Comparison of ENCODE assay signal across 9 mouse cellular contexts in the genomic region with DNA sequence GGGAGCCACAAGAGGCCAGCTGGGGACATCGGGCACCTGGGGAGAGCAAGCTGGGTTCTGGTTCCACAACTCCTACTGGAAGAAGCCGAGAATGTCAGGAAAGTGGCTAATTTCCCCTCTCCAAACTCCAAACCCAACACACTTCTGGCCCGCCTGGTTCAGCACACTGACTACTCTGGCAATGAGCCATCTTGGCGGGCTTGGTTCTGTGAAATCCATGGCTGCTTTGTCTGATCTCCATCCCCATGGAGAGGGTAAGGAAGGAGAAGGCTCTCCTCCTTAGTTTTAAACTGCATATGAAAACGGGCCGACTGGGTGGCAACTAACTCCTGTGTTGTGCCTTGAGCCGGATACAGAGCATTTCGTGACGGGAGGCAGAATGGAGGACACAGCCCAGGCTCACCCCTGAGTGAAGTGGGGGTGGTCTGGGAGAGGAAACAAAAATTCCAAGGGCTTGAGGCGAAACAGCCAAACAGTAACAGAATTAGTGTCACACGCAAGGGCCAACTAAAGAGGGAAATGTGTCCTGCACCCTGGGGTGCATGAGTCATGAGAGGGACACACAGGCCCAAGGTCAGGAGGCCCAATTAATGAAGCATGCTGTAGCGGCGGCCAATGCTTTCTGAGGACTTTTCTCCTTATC. TPM values are rescaled to one million over a fixed set of nuclear protein-coding genes. Genes with fewer than 3 reads are reported as not detected.
DNase-seq lines count a peak whose midpoint lies in the region; ATAC-seq lines count a peak whose summit lies in the region.
"Had no signal": no experiment of that assay in that cellular context is flagged by ENCODE, and none has a peak within 500 bp of the region (broad histone marks: within the 10 kb centered on the region; RNA-seq: fewer than 3 reads in every experiment).

No protein-coding gene starts in this region.

- peaks cover 66% of the 10 kb centered on the region for H3K36me3 ChIP-seq in embryonic facial prominence, embryonic 14.5 days (ENCODE audit: control insufficient read depth, insufficient read depth, low read length)
- H3K36me3 ChIP-seq in embryonic facial prominence, embryonic 10.5 days (replicated peaks), result peaks cover 26% of the 10 kb centered on the region
- H3K36me3 ChIP-seq in neural tube, embryonic 13.5 days, result peaks cover 10% of the 10 kb centered on the region; the same call in 1 of the 2 replicates

- no peak overlapping the region for H3K27ac ChIP-seq in embryonic facial prominence, embryonic 14.5 days (replicated peaks; ENCODE audit: low read depth, low read length)
- H3K27ac ChIP-seq in embryonic facial prominence, embryonic 10.5 days (replicated peaks), result no peak overlapping the region
- no peak overlapping the region; the same call in 1 of the 2 replicates for H3K27ac ChIP-seq in neural tube, embryonic 13.5 days (replicated peaks)
- H3K27ac ChIP-seq: midbrain, embryonic 12.5 days had no signal

- H3K9ac ChIP-seq in embryonic facial prominence, embryonic 14.5 days (ENCODE audit: low read depth, low read length), result no peak overlapping the region
- no peak overlapping the region for H3K9ac ChIP-seq in neural tube, embryonic 13.5 days
- H3K9ac ChIP-seq: midbrain, embryonic 12.5 days had no signal

- DNase-seq in embryonic facial prominence, embryonic 14.5 days (ENCODE audit: low spot score), result peak; percentile 23
- no peak for DNase-seq in embryonic facial prominence, embryonic 10.5 days (ENCODE audit: low spot score)
- no peak for DNase-seq in neural tube, embryonic 10.5 days (ENCODE audit: extremely low spot score, low spot score)
- DNase-seq in gastrocnemius, postnatal 25 days, result peak; percentile 32
- peak; percentile 70 for DNase-seq in kidney, postnatal 14 days
- DNase-seq in thymus, postnatal 4 days, result no peak

- H3K4me2 ChIP-seq in embryonic facial prominence, embryonic 14.5 days (ENCODE audit: low read depth, low read length), result no peak overlapping the region
- H3K4me2 ChIP-seq in neural tube, embryonic 13.5 days, result no peak overlapping the region
- H3K4me2 ChIP-seq: midbrain, embryonic 12.5 days had no signal

- no peaks in the 10 kb centered on the region for H3K27me3 ChIP-seq in embryonic facial prominence, embryonic 14.5 days (replicated peaks; ENCODE audit: control insufficient read depth, insufficient read depth, low read length)
- no peaks in the 10 kb centered on the region for H3K27me3 ChIP-seq in embryonic facial prominence, embryonic 10.5 days (replicated peaks; ENCODE audit: low read depth, poor library complexity, severe bottlenecking)
- no peaks in the 10 kb centered on the region for H3K27me3 ChIP-seq in neural tube, embryonic 13.5 days
- H3K27me3 ChIP-seq: midbrain, embryonic 12.5 days had no signal

- H3K4me3 ChIP-seq in embryonic facial prominence, embryonic 14.5 days (ENCODE audit: low read depth, low read length), result no peak overlapping the region
- no peak overlapping the region for H3K4me3 ChIP-seq in embryonic facial prominence, embryonic 10.5 days
- H3K4me3 ChIP-seq in neural tube, embryonic 13.5 days, result no peak overlapping the region
- H3K4me3 ChIP-seq: midbrain, embryonic 12.5 days had no signal

- no peak for ATAC-seq in embryonic facial prominence, embryonic 14.5 days (ENCODE audit: low read depth)
- peak; percentile 36; the same call in 1 of the 2 replicates for ATAC-seq in neural tube, embryonic 13.5 days (ENCODE audit: low read depth)
- ATAC-seq in monocyte, adult 5-6 weeks (replicated peaks; ENCODE audit: insufficient number of reproducible peaks, low FRiP score, low TSS enrichment, poor library complexity, severe bottlenecking), result no peak

- 83% methylated on average over 13 of the region's 13 CpGs for WGBS in embryonic facial prominence, embryonic 14.5 days
- 89% methylated on average over 13 of the region's 13 CpGs for WGBS in embryonic facial prominence, embryonic 10.5 days
- 77% methylated on average over 13 of the region's 13 CpGs for WGBS in neural tube, embryonic 13.5 days

- no peaks in the 10 kb centered on the region for H3K4me1 ChIP-seq in embryonic facial prominence, embryonic 14.5 days (ENCODE audit: control insufficient read depth, insufficient read depth, low read length)
- H3K4me1 ChIP-seq in embryonic facial prominence, embryonic 10.5 days, result peaks cover 6% of the 10 kb centered on the region
- H3K4me1 ChIP-seq in neural tube, embryonic 13.5 days (replicated peaks), result peaks cover 7% of the 10 kb centered on the region

- no peaks in the 10 kb centered on the region for H3K9me3 ChIP-seq in embryonic facial prominence, embryonic 14.5 days (ENCODE audit: control insufficient read depth, low read length)
- H3K9me3 ChIP-seq in embryonic facial prominence, embryonic 10.5 days, result no peaks in the 10 kb centered on the region
- no peaks in the 10 kb centered on the region for H3K9me3 ChIP-seq in neural tube, embryonic 13.5 days
- H3K9me3 ChIP-seq: midbrain, embryonic 12.5 days had no signal

RNA-seq across cellular contexts. Expression of a gene that starts 59.6 kb away (rescaled TPM):
- not detected in 2 replicates for polyA plus RNA-seq in embryonic facial prominence, embryonic 14.5 days (2014; fragmentation: Nextera tagmentation; extraction: Ambion mirVana)
- polyA plus RNA-seq in embryonic facial prominence, embryonic 10.5 days (2016; fragmentation: Nextera tagmentation; extraction: Ambion mirVana), result not detected in 2 replicates
- 0.92 and 0.94 TPM in 2 replicates for polyA plus RNA-seq in neural tube, embryonic 13.5 days (2015; fragmentation: Nextera tagmentation; extraction: Ambion mirVana)
- total RNA-seq in gastrocnemius, postnatal 25 days (2021), result not detected
- not detected in 3 replicates for total RNA-seq in monocyte, adult 5-6 weeks (2017)

Comparison
In these comparisons a context has a peak if more than half of its experiments do, and no peak if none do; other contexts are left out.
1. DNase-seq: peak in embryonic facial prominence, embryonic 14.5 days (single experiment), gastrocnemius, postnatal 25 days (single experiment) and kidney, postnatal 14 days (single experiment); none in embryonic facial prominence, embryonic 10.5 days (single experiment), neural tube, embryonic 10.5 days (single experiment) and thymus, postnatal 4 days (single experiment).